Mouse (Mus musculus): ENCODE data around the gene Mt4. TPM values are rescaled to one million over a fixed set of nuclear protein-coding genes. Genes with fewer than 3 reads are reported as not detected.
"Not testable (repeated sequence)": the region's sequence is repeated elsewhere in the genome, so short reads cannot be mapped to it uniquely, and the experiment has no call there.

The Mt4 gene
- polyA plus RNA-seq, 1 experiment from 2014 or later, result not detected

GRCm38 (mm10) chr8:94129133-94129789 lies 7.7 kb upstream of the Mt4 start:
- WGBS, result 63% methylated on average over 6 of the region's 6 CpGs
- H3K9ac ChIP-seq (replicated peaks; ENCODE audit: low read depth, low read length), result no peak overlapping the region
- no peak overlapping the region for H3K4me3 ChIP-seq (replicated peaks; ENCODE audit: low read length)
- no peaks in the 10 kb centered on the region for H3K36me3 ChIP-seq (ENCODE audit: control insufficient read depth, insufficient read depth)
- H3K27me3 ChIP-seq (replicated peaks; ENCODE audit: control insufficient read depth, insufficient read depth, low read length), result no peaks in the 10 kb centered on the region
- H3K4me2 ChIP-seq (ENCODE audit: low read length), result no peak overlapping the region
- H3K9me3 ChIP-seq (ENCODE audit: control insufficient read depth, low read length), result no peaks in the 10 kb centered on the region
- ATAC-seq, result peak; percentile 71
- peak overlapping the region; percentile 73 for H3K27ac ChIP-seq (ENCODE audit: low read length)
- peaks cover 14% of the 10 kb centered on the region for H3K4me1 ChIP-seq (replicated peaks; ENCODE audit: control insufficient read depth, insufficient read depth, low read length)

GRCm38 (mm10) chr8:94130126-94130525 lies 6.9 kb upstream of the Mt4 start:
- ATAC-seq, result no peak
- Histone ChIP-seq H3K4me3 (replicated peaks; ENCODE audit: low read length) (no peak overlapping the region), H3K36me3 (ENCODE audit: control insufficient read depth, insufficient read depth) (no peaks in the 10 kb centered on the region), H3K9ac (replicated peaks; ENCODE audit: low read depth, low read length) (no peak overlapping the region), H3K9me3 (ENCODE audit: control insufficient read depth, low read length) (no peaks in the 10 kb centered on the region), H3K27me3 (replicated peaks; ENCODE audit: control insufficient read depth, insufficient read depth, low read length) (no peaks in the 10 kb centered on the region), H3K27ac (ENCODE audit: low read length) (no peak overlapping the region), H3K4me1 (replicated peaks; ENCODE audit: control insufficient read depth, insufficient read depth, low read length) (peaks cover 14% of the 10 kb centered on the region), H3K4me2 (ENCODE audit: low read length) (no peak overlapping the region)
- WGBS, result 75% methylated on average over 4 of the region's 4 CpGs

GRCm38 (mm10) chr8:94132096-94132495 lies 4.9 kb upstream of the Mt4 start:
- no peak overlapping the region for H3K4me3 ChIP-seq (replicated peaks; ENCODE audit: low read length)
- ATAC-seq, result no peak
- no peaks in the 10 kb centered on the region for H3K36me3 ChIP-seq (ENCODE audit: control insufficient read depth, insufficient read depth)
- H3K27ac ChIP-seq (ENCODE audit: low read length), result no peak overlapping the region
- no peaks in the 10 kb centered on the region for H3K9me3 ChIP-seq (ENCODE audit: control insufficient read depth, low read length)
- peaks cover 14% of the 10 kb centered on the region for H3K4me1 ChIP-seq (replicated peaks; ENCODE audit: control insufficient read depth, insufficient read depth, low read length)
- 80% methylated on average over 5 of the region's 5 CpGs for WGBS
- no peak overlapping the region for H3K4me2 ChIP-seq (ENCODE audit: low read length)
- no peaks in the 10 kb centered on the region for H3K27me3 ChIP-seq (replicated peaks; ENCODE audit: control insufficient read depth, insufficient read depth, low read length)
- no peak overlapping the region for H3K9ac ChIP-seq (replicated peaks; ENCODE audit: low read depth, low read length)

- not testable (repeated sequence) for ATAC-seq; H3K27ac ChIP-seq (ENCODE audit: low read length); H3K4me1 ChIP-seq (replicated peaks; ENCODE audit: control insufficient read depth, insufficient read depth, low read length); H3K9ac ChIP-seq (replicated peaks; ENCODE audit: low read depth, low read length); H3K27me3 ChIP-seq (replicated peaks; ENCODE audit: control insufficient read depth, insufficient read depth, low read length); H3K4me2 ChIP-seq (ENCODE audit: low read length); H3K4me3 ChIP-seq (replicated peaks; ENCODE audit: low read length); H3K9me3 ChIP-seq (ENCODE audit: control insufficient read depth, low read length); H3K36me3 ChIP-seq (ENCODE audit: control insufficient read depth, insufficient read depth)
- 81% methylated on average over 3 of the region's 3 CpGs for WGBS
These were observed 2.4 kb upstream of the Mt4 start for GRCm38 (mm10) chr8:94134601-94135000.

- no peak for ATAC-seq
- 93% methylated on average over 6 of the region's 6 CpGs for WGBS
- H3K36me3 ChIP-seq (ENCODE audit: control insufficient read depth, insufficient read depth), result no peaks in the 10 kb centered on the region
These were observed 1.4 kb upstream of the Mt4 start for GRCm38 (mm10) chr8:94135556-94135955.

GRCm38 (mm10) chr8:94136192-94136591 lies 805 bp upstream of the Mt4 start:
- no peaks in the 10 kb centered on the region for H3K9me3 ChIP-seq (ENCODE audit: control insufficient read depth, low read length)
- WGBS, result 78% methylated on average over 7 of the region's 7 CpGs
- H3K4me1 ChIP-seq (replicated peaks; ENCODE audit: control insufficient read depth, insufficient read depth, low read length), result no peaks in the 10 kb centered on the region
- no peak overlapping the region for H3K4me2 ChIP-seq (ENCODE audit: low read length)
- ATAC-seq, result no peak
- no peak overlapping the region for H3K9ac ChIP-seq (replicated peaks; ENCODE audit: low read depth, low read length)
- no peaks in the 10 kb centered on the region for H3K36me3 ChIP-seq (ENCODE audit: control insufficient read depth, insufficient read depth)
- H3K27ac ChIP-seq (ENCODE audit: low read length), result no peak overlapping the region
- H3K27me3 ChIP-seq (replicated peaks; ENCODE audit: control insufficient read depth, insufficient read depth, low read length), result no peaks in the 10 kb centered on the region
- H3K4me3 ChIP-seq (replicated peaks; ENCODE audit: low read length), result no peak overlapping the region

More at GRCm38 (mm10) chr8:94135556-94135955, 1.4 kb upstream of the Mt4 start:
- Histone ChIP-seq H3K27me3 (replicated peaks; ENCODE audit: control insufficient read depth, insufficient read depth, low read length) (no peaks in the 10 kb centered on the region), H3K9me3 (ENCODE audit: control insufficient read depth, low read length) (no peaks in the 10 kb centered on the region), H3K4me2 (ENCODE audit: low read length) (no peak overlapping the region), H3K4me3 (replicated peaks; ENCODE audit: low read length) (no peak overlapping the region), H3K9ac (replicated peaks; ENCODE audit: low read depth, low read length) (no peak overlapping the region), H3K4me1 (replicated peaks; ENCODE audit: control insufficient read depth, insufficient read depth, low read length) (no peaks in the 10 kb centered on the region), H3K27ac (ENCODE audit: low read length) (no peak overlapping the region)

- no peak overlapping the region for H3K9ac ChIP-seq (replicated peaks; ENCODE audit: low read depth, low read length)
- H3K36me3 ChIP-seq (ENCODE audit: control insufficient read depth, insufficient read depth), result no peaks in the 10 kb centered on the region
- WGBS, result 81% methylated on average over 4 of the region's 4 CpGs
- H3K9me3 ChIP-seq (ENCODE audit: control insufficient read depth, low read length), result no peaks in the 10 kb centered on the region
- no peak overlapping the region for H3K4me2 ChIP-seq (ENCODE audit: low read length)
- H3K27me3 ChIP-seq (replicated peaks; ENCODE audit: control insufficient read depth, insufficient read depth, low read length), result no peaks in the 10 kb centered on the region
- no peak overlapping the region for H3K27ac ChIP-seq (ENCODE audit: low read length)
- ATAC-seq, result no peak
- no peaks in the 10 kb centered on the region for H3K4me1 ChIP-seq (replicated peaks; ENCODE audit: control insufficient read depth, insufficient read depth, low read length)
- no peak overlapping the region for H3K4me3 ChIP-seq (replicated peaks; ENCODE audit: low read length)
These were observed 3.3 kb downstream of the Mt4 start for GRCm38 (mm10) chr8:94140266-94140795.

- Histone ChIP-seq H3K36me3 (ENCODE audit: control insufficient read depth, insufficient read depth) (no peaks in the 10 kb centered on the region), H3K4me1 (replicated peaks; ENCODE audit: control insufficient read depth, insufficient read depth, low read length) (peaks cover 10% of the 10 kb centered on the region), H3K9me3 (ENCODE audit: control insufficient read depth, low read length) (no peaks in the 10 kb centered on the region), H3K9ac (replicated peaks; ENCODE audit: low read depth, low read length) (no peak overlapping the region), H3K4me2 (ENCODE audit: low read length) (no peak overlapping the region), H3K27me3 (replicated peaks; ENCODE audit: control insufficient read depth, insufficient read depth, low read length) (no peaks in the 10 kb centered on the region), H3K27ac (ENCODE audit: low read length) (no peak overlapping the region), H3K4me3 (replicated peaks; ENCODE audit: low read length) (no peak overlapping the region)
- WGBS, result 24% methylated on average over 5 of the region's 5 CpGs
- ATAC-seq, result no peak
These were observed 11.2 kb downstream of the Mt4 start for GRCm38 (mm10) chr8:94148236-94148635.

GRCm38 (mm10) chr8:94150925-94151324 lies 13.9 kb downstream of the Mt4 start:
- Histone ChIP-seq H3K4me2 (ENCODE audit: low read length) (no peak overlapping the region), H3K9me3 (ENCODE audit: control insufficient read depth, low read length) (no peaks in the 10 kb centered on the region), H3K27ac (ENCODE audit: low read length) (no peak overlapping the region), H3K4me3 (replicated peaks; ENCODE audit: low read length) (no peak overlapping the region), H3K36me3 (ENCODE audit: control insufficient read depth, insufficient read depth) (no peaks in the 10 kb centered on the region), H3K4me1 (replicated peaks; ENCODE audit: control insufficient read depth, insufficient read depth, low read length) (peaks cover 19% of the 10 kb centered on the region), H3K27me3 (replicated peaks; ENCODE audit: control insufficient read depth, insufficient read depth, low read length) (no peaks in the 10 kb centered on the region), H3K9ac (replicated peaks; ENCODE audit: low read depth, low read length) (no peak overlapping the region)
- WGBS, result 87% methylated on average over 5 of the region's 5 CpGs
- no peak for ATAC-seq
